ENCODE assay signal across 8 mouse cellular contexts in the genomic region with DNA sequence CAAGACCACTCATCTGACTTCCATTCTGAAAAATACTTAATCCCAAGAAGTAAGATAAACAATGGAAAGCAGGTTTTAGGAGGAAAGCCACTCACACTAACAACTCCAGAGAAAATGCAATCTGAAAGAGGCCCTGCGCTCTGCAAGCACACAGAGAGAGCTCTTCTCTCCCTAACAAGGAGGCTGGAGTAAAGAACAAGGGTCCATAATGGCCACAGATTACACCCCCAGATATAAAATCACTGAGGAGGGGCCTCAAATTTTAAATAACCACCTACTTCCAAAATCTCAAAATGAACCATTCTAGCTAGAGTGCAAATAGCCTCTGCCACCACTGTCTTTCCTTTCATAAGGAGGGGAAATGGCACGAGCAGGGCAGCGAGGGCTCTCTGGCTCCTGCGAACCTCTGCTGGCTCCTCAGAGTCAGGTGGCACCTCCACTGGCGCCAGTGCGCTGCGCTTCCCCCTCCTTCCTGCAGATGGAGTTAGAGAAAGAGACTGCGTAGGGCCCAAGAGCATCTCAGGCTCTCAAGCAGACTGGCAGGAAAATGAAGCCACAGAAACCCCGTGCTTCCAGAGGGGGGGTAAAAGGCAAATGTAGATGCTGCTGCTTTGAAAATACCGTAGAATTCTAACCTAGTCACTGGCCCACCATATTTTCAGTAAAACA. TPM values are rescaled to one million over a fixed set of nuclear protein-coding genes. Genes with fewer than 3 reads are reported as not detected.
DNase-seq lines count a peak whose midpoint lies in the region; ATAC-seq and TF ChIP-seq lines count a peak whose summit lies in the region.

No protein-coding gene starts in this region.

- TF ChIP-seq CTCF in brain, embryonic 14.5 days (IDR thresholded peaks at IDR 0.05; ENCODE audit: borderline replicate concordance, extremely low read depth, insufficient read depth, insufficient read length), result peak; percentile 68
- peak; percentile 73 for TF ChIP-seq CTCF in stomach, postnatal 0 days (IDR thresholded peaks at IDR 0.05; ENCODE audit: low read depth)

- H3K4me2 ChIP-seq in forebrain, embryonic 11.5 days (ENCODE audit: low read depth, low read length, severe bottlenecking), result peak overlapping the region; percentile 38
- H3K4me2 ChIP-seq in liver, embryonic 13.5 days, result peak overlapping the region; percentile 32
- peak overlapping the region; percentile 36; the same call in 1 of the 2 replicates for H3K4me2 ChIP-seq in stomach, postnatal 0 days (replicated peaks; ENCODE audit: low read depth)

- H3K4me1 ChIP-seq in forebrain, embryonic 11.5 days (replicated peaks; ENCODE audit: control insufficient read depth, insufficient read depth, low read length), result peaks cover 11% of the 10 kb centered on the region
- peaks cover 9% of the 10 kb centered on the region; the same call in 1 of the 2 replicates for H3K4me1 ChIP-seq in liver, embryonic 13.5 days (replicated peaks)
- H3K4me1 ChIP-seq in stomach, postnatal 0 days (replicated peaks; ENCODE audit: control insufficient read depth, insufficient read depth), result 0 out of 2 replicates have a peak, but pooled peaks cover 2% of the 10 kb centered on the region

- DNase-seq in B cell, adult 2 months, result peak; percentile 72 to 76
- DNase-seq in brain, embryonic 14.5 days (ENCODE audit: low read depth), result peak; percentile 87
- DNase-seq in forebrain, embryonic 11.5 days (ENCODE audit: low spot score), result peak; percentile 75
- DNase-seq in heart, postnatal 10 days, result peak; percentile 75 to 77
- DNase-seq in kidney, postnatal 36 days, result peak; percentile 57 to 84
- DNase-seq in liver, embryonic 13.5 days, result peak; percentile 15
- DNase-seq in neural tube, embryonic 10.5 days (ENCODE audit: extremely low spot score, low spot score), result peak; percentile 61
- DNase-seq in stomach, postnatal 0 days (ENCODE audit: low spot score), result peak; percentile 81

- no peaks in the 10 kb centered on the region for H3K36me3 ChIP-seq in forebrain, embryonic 11.5 days (ENCODE audit: control insufficient read depth, insufficient read depth, low read length)
- H3K36me3 ChIP-seq in liver, embryonic 13.5 days, result no peaks in the 10 kb centered on the region
- no peaks in the 10 kb centered on the region for H3K36me3 ChIP-seq in stomach, postnatal 0 days (ENCODE audit: control insufficient read depth, insufficient read depth, low read length)

- intact Hi-C loops in heart, postnatal 10 days (cut with DNase I), result loop anchor here (5.0 kb wide), 1 partner anchor 146 kb away; no protein-coding TSS in a partner anchor

- no peak overlapping the region for H3K27ac ChIP-seq in forebrain, embryonic 11.5 days (ENCODE audit: low read depth, low read length)
- H3K27ac ChIP-seq in liver, embryonic 13.5 days, result no peak overlapping the region
- H3K27ac ChIP-seq in stomach, postnatal 0 days (replicated peaks), result no peak overlapping the region

- TF ChIP-seq POLR2A in brain, embryonic 14.5 days (IDR thresholded peaks at IDR 0.05; ENCODE audit: borderline replicate concordance, extremely low read depth, insufficient read depth, insufficient read length, poor library complexity, severe bottlenecking), result no peak

- ATAC-seq in forebrain, embryonic 11.5 days (replicated peaks; ENCODE audit: low FRiP score), result peak; percentile 88
- ATAC-seq in liver, embryonic 13.5 days (ENCODE audit: low read depth), result peak; percentile 65
- ATAC-seq in stomach, postnatal 0 days (ENCODE audit: low FRiP score, low TSS enrichment), result peak; percentile 85

- H3K27me3 ChIP-seq in forebrain, embryonic 11.5 days (ENCODE audit: control insufficient read depth, insufficient read depth, low read length), result no peaks in the 10 kb centered on the region
- no peaks in the 10 kb centered on the region for H3K27me3 ChIP-seq in liver, embryonic 13.5 days
- no peaks in the 10 kb centered on the region for H3K27me3 ChIP-seq in stomach, postnatal 0 days (ENCODE audit: control insufficient read depth, insufficient read depth, low read length)

- TF ChIP-seq EP300 in stomach, postnatal 0 days (optimal IDR thresholded peaks at IDR 0.05), result no peak

- H3K9me3 ChIP-seq in forebrain, embryonic 11.5 days (ENCODE audit: control insufficient read depth, low read length), result no peaks in the 10 kb centered on the region
- H3K9me3 ChIP-seq in liver, embryonic 13.5 days (replicated peaks), result no peaks in the 10 kb centered on the region
- no peaks in the 10 kb centered on the region for H3K9me3 ChIP-seq in stomach, postnatal 0 days (ENCODE audit: control insufficient read depth, low read length)

- H3K9ac ChIP-seq in forebrain, embryonic 11.5 days (ENCODE audit: low read length), result no peak overlapping the region; the same call in 1 of the 2 replicates
- no peak overlapping the region for H3K9ac ChIP-seq in liver, embryonic 13.5 days
- no peak overlapping the region for H3K9ac ChIP-seq in stomach, postnatal 0 days (ENCODE audit: low read length)

- no peak overlapping the region for H3K4me3 ChIP-seq in forebrain, embryonic 11.5 days (ENCODE audit: low read depth, low read length)
- no peak overlapping the region for H3K4me3 ChIP-seq in liver, embryonic 13.5 days (replicated peaks)
- H3K4me3 ChIP-seq in stomach, postnatal 0 days (ENCODE audit: low read depth, low read length), result no peak overlapping the region; the same call in 1 of the 2 replicates

- 28% methylated on average over 10 of the region's 10 CpGs for WGBS in forebrain, embryonic 11.5 days
- WGBS in liver, embryonic 13.5 days (ENCODE audit: insufficient replicate concordance), result 40% methylated on average over 10 of the region's 10 CpGs
- WGBS in stomach, postnatal 0 days, result 26% methylated on average over 10 of the region's 10 CpGs

RNA-seq across cellular contexts. Expression of a gene that starts 51.4 kb away (rescaled TPM):
- polyA plus RNA-seq in brain, embryonic 14.5 days (2012; rRNA removed), result 8.9 and 9.4 TPM in 2 replicates
- polyA plus RNA-seq in forebrain, embryonic 11.5 days (2014; fragmentation: Nextera tagmentation; extraction: Ambion mirVana), result 30.1 and 38.0 TPM in 2 replicates
- 10 to 100 TPM; 17.3 to 18.9 TPM for total RNA-seq in heart, postnatal 10 days (2021)
- 8.9 and 9.1 TPM in 2 replicates for polyA plus RNA-seq in liver, embryonic 13.5 days (2015; fragmentation: Nextera tagmentation; extraction: Ambion mirVana)
- 17.9 TPM in 2 replicates for polyA plus RNA-seq in stomach, postnatal 0 days (2015; fragmentation: Nextera tagmentation; extraction: Ambion mirVana)

Comparison
In these comparisons a context has a peak if more than half of its experiments do, and no peak if none do; other contexts are left out.
1. DNase-seq: peak in every context shown above with its lines; median percentile 87 in brain, embryonic 14.5 days; 81 in stomach, postnatal 0 days; 76 in heart, postnatal 10 days; 75 in forebrain, embryonic 11.5 days; 74 in B cell, adult 2 months; 70 in kidney, postnatal 36 days; 61 in neural tube, embryonic 10.5 days; 15 in liver, embryonic 13.5 days.